Mouse (Mus musculus): Measurements from ENCODE around the gene Cyp1a1. TPM values are rescaled to one million over a fixed set of nuclear protein-coding genes. Genes with fewer than 3 reads are reported as not detected.
"Not testable (repeated sequence)": the region's sequence is repeated elsewhere in the genome, so short reads cannot be mapped to it uniquely, and the experiment has no call there.

Cyp1a1 gene
- polyA plus RNA-seq, 1 experiment from 2014 or later, result 0.19 TPM

DNA sequence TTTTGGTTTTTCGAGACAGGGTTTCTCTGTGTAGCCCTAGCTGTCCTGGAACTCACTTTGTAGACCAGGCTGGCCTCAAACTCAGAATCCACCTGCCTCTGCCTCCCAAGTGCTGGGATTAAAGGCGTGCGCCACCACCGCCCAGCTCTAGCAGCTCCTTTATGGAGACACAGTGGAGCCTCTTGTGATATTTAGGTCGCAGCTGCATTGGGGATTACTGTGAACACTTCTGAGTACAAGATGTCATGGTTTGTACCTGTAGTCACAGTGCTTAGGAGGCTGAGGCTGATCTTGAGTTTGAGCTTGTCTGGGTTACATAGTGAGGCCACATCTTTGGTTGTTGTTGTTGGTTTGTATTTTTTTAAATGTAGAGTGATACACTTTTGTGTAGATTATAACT is 22.5 kb downstream of the Cyp1a1 start:
- WGBS, result 93% methylated on average over 5 of the region's 5 CpGs
- H3K27ac ChIP-seq (replicated peaks), result not testable (repeated sequence)

DNA sequence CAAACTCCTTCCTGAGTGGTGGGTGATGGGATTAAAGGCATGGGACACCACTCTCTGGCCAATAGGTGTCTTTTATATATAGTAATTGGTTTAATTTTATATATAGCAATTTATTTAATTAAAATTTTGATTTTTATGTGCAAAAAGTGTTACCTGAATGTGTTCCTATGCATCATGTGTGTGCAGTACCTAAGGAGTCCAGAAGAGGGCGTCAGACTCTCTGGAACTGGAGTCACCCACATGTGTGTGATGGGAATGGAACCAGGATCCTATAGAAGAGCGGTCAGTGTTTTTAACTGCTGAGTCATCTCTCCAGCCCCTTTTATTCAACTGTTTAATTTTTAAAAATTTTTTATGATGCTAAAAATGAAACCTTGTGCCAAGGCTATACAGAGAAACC is 24.5 kb downstream of the Cyp1a1 start:
- H3K27me3 ChIP-seq, result no peaks in the 10 kb centered on the region
- H3K9ac ChIP-seq, result no peak overlapping the region
- H3K4me3 ChIP-seq, result no peak overlapping the region
- H3K4me2 ChIP-seq, result no peak overlapping the region
- H3K36me3 ChIP-seq, result peaks cover 41% of the 10 kb centered on the region
- H3K9me3 ChIP-seq, result no peaks in the 10 kb centered on the region
- H3K27ac ChIP-seq (replicated peaks), result no peak overlapping the region
- peaks cover 18% of the 10 kb centered on the region for H3K4me1 ChIP-seq (replicated peaks)
- ATAC-seq (ENCODE audit: low FRiP score, low read depth), result no peak
- WGBS, result 81% methylated on average over 2 of the region's 2 CpGs

More for the DNA sequence above, 22.5 kb downstream of the Cyp1a1 start:
- H3K4me3 ChIP-seq; H3K4me2 ChIP-seq; ATAC-seq (ENCODE audit: low FRiP score, low read depth); H3K9me3 ChIP-seq; H3K9ac ChIP-seq; H3K27me3 ChIP-seq: not testable (repeated sequence)
- peaks cover 23% of the 10 kb centered on the region; the same call in 1 of the 2 replicates for H3K36me3 ChIP-seq
- peaks cover 18% of the 10 kb centered on the region for H3K4me1 ChIP-seq (replicated peaks)

DNA sequence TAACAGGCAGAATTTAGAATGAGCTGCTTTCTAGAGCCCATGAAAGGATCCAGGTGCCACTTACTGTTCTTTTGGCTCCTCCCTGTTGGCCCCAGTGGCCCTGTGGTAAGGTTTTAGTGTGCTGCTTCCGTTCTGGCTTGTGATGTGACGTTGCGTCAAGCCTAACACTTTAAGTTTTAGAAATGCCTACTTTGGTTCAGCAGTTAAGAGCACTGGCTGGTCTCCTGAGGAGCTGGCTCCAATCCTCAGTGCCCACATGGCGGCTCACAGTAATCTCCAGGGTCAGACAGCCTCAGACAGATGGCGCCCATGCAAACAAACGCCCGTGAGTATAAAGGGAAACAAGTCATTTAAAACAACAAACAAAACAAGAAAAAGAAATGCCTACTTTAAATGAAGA is 30.7 kb downstream of the Cyp1a1 start:
- no peak overlapping the region for H3K4me2 ChIP-seq
- H3K4me1 ChIP-seq (replicated peaks), result peaks cover 5% of the 10 kb centered on the region; the same call in 1 of the 2 replicates
- 77% methylated on average over 7 of the region's 7 CpGs for WGBS
- no peak overlapping the region for H3K27ac ChIP-seq (replicated peaks)
- H3K9ac ChIP-seq, result no peak overlapping the region
- H3K27me3 ChIP-seq, result no peaks in the 10 kb centered on the region
- peaks cover 62% of the 10 kb centered on the region for H3K36me3 ChIP-seq
- no peaks in the 10 kb centered on the region for H3K9me3 ChIP-seq
- no peak overlapping the region for H3K4me3 ChIP-seq
- no peak for ATAC-seq (ENCODE audit: low FRiP score, low read depth)

DNA sequence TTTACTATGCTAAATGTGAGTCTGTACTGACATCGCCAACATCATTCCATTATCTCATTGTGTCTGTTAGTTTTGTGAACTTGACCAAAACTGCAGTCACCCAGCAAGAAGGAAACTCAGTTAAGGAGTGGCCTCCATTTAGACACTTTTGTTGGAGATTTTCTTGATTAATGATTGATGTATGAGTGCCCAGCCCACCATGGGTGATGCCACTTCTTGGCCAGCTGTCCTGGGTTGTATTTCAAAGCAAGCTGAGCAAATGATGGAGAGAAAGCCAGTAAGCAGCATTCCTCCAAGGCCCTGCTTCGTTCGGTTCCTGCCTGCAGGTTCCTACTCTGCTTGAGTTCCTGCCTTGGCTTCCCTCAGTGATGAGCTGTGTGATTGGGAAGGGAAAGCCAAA is 33.0 kb downstream of the Cyp1a1 start:
- no peak for ATAC-seq (ENCODE audit: low FRiP score, low read depth)
- H3K9me3 ChIP-seq, result no peaks in the 10 kb centered on the region
- H3K27ac ChIP-seq (replicated peaks), result no peak overlapping the region
- H3K4me3 ChIP-seq, result no peak overlapping the region
- H3K4me1 ChIP-seq (replicated peaks), result peaks cover 5% of the 10 kb centered on the region; the same call in 1 of the 2 replicates
- peaks cover 41% of the 10 kb centered on the region for H3K36me3 ChIP-seq
- H3K4me2 ChIP-seq, result no peak overlapping the region
- no peak overlapping the region for H3K9ac ChIP-seq
- no peaks in the 10 kb centered on the region for H3K27me3 ChIP-seq
- WGBS, result 87% methylated on average over 3 of the region's 3 CpGs

DNA sequence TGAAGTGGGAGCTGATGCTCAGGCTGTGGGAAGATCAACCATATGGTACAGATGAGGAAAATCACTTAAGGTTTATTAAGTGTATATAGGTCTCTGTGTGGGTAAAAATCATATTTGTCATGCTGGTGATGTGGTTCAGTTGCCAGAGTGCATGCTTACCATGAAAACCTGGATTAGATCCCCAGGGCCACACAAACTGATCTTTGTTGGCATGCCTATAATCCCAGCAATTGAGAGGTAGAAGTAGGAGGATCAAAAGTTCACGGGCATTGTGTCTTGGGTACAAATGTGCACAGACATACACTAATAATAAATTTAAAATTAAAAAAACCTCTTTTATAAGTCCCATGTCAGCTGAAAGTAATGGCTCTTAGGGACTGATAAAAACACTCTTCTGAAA is 34.6 kb downstream of the Cyp1a1 start:
- Histone ChIP-seq H3K9me3 (no peaks in the 10 kb centered on the region), H3K36me3 (peaks cover 36% of the 10 kb centered on the region), H3K4me1 (replicated peaks) (peaks cover 5% of the 10 kb centered on the region; the same call in 1 of the 2 replicates), H3K9ac (no peak overlapping the region), H3K27me3 (no peaks in the 10 kb centered on the region), H3K4me2 (no peak overlapping the region), H3K27ac (replicated peaks) (no peak overlapping the region), H3K4me3 (no peak overlapping the region)
- no peak for ATAC-seq (ENCODE audit: low FRiP score, low read depth)
- 74% methylated on average over 1 of the region's 1 CpGs for WGBS

DNA sequence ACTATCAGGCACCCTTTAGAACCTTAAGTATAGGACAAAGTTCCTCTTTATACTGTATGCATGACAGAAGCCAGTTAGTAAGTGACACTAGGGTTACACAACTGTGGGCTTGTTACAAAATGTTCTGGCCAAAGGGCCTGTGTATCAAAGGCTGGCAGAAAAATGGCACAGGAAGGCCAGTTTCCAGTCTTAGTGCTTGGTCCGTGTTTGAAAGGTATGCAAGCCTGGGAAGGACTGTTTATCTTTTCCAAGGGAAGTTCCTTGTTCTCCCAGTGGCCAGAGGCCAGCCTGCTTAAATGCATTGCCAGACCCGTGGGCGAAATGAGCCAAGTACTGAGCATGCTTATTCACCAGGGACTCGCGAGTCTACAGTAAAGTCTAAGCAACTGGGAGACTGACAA is 35.6 kb downstream of the Cyp1a1 start:
- ATAC-seq (ENCODE audit: low FRiP score, low read depth), result peak; percentile 56; the same call in 1 of the 2 replicates
- no peaks in the 10 kb centered on the region for H3K9me3 ChIP-seq

DNA sequence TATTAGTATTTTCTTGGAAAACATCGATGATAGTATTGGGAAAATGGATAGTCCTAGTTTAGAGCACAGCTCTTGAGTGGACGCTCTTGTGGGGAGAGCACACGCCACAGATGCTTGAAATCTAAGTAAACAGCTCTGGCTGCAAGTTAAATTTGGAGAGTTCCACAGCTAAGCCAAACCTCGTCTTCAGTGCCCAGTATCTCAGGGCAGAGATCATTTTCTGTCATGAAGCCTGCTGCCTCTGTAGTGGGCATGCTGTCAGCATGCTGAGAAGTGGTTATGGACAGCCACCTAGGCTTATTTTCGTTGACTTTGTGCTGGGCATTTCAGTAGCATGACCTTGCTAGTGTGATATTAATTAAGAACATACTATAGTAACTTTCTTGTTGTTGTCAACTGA is 36.1 kb downstream of the Cyp1a1 start:
- no peak overlapping the region for H3K9ac ChIP-seq
- no peaks in the 10 kb centered on the region for H3K27me3 ChIP-seq
- ATAC-seq (ENCODE audit: low FRiP score, low read depth), result no peak
- H3K4me3 ChIP-seq, result no peak overlapping the region
- no peak overlapping the region for H3K27ac ChIP-seq (replicated peaks)
- H3K4me2 ChIP-seq, result no peak overlapping the region
- no peaks in the 10 kb centered on the region for H3K9me3 ChIP-seq
- peaks cover 33% of the 10 kb centered on the region for H3K36me3 ChIP-seq
- 86% methylated on average over 5 of the region's 5 CpGs for WGBS
- H3K4me1 ChIP-seq (replicated peaks), result peaks cover 5% of the 10 kb centered on the region; the same call in 1 of the 2 replicates

More for the DNA sequence above, 35.6 kb downstream of the Cyp1a1 start:
- Histone ChIP-seq H3K4me1 (replicated peaks) (peaks cover 5% of the 10 kb centered on the region; the same call in 1 of the 2 replicates), H3K27me3 (no peaks in the 10 kb centered on the region), H3K4me3 (no peak overlapping the region), H3K27ac (replicated peaks) (no peak overlapping the region), H3K9ac (no peak overlapping the region), H3K4me2 (no peak overlapping the region), H3K36me3 (peaks cover 38% of the 10 kb centered on the region)
- 74% methylated on average over 5 of the region's 5 CpGs for WGBS

DNA sequence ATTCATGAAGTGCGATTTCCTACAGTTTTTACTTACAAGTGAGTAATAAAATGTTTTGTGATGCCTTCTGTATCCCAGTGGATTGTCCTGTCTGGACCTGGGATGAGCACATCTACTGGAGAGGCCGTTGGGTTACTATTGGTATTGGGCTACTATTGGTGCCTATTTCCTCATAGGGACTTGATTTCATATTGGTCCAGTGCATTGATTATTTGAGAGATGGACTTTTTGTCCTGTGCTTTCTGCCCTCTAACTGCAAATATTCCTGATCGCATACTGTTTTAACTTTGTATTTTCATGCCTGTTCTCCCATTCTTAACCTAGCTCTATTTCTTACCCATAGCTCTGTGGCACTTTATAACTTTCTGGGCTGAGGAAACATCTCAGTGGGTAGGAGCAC is 37.0 kb downstream of the Cyp1a1 start:
- H3K4me3 ChIP-seq, result no peak overlapping the region
- peaks cover 36% of the 10 kb centered on the region for H3K36me3 ChIP-seq

DNA sequence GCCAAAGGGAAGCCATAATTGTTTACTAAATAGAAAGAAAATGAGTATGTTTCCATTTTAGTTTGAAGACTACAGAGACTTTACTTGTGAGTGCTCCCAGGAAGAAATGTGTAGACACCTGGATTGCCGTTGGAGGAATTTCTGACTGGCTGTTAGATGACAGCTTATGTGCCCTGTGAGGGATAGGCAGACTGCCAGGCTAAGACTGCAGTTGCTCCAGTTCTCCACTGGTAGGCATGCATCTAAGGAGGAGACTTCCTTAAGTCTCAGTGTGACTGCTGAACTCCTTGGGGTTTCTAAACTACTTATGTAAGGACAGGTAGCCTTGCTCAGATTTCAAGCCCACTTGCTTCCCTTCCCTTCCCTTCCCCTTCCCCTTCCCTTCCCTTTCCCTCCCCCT is 40.6 kb downstream of the Cyp1a1 start:
- Histone ChIP-seq H3K9me3 (no peaks in the 10 kb centered on the region), H3K36me3 (peaks cover 35% of the 10 kb centered on the region), H3K4me1 (replicated peaks) (no peaks in the 10 kb centered on the region; the same call in 1 of the 2 replicates), H3K9ac (no peak overlapping the region), H3K4me2 (no peak overlapping the region), H3K27me3 (no peaks in the 10 kb centered on the region), H3K4me3 (no peak overlapping the region), H3K27ac (replicated peaks) (no peak overlapping the region)
- no peak for ATAC-seq (ENCODE audit: low FRiP score, low read depth)
- 94% methylated on average over 1 of the region's 1 CpGs for WGBS

More for the DNA sequence above, 37.0 kb downstream of the Cyp1a1 start:
- WGBS, result 97% methylated on average over 3 of the region's 3 CpGs
- ATAC-seq (ENCODE audit: low FRiP score, low read depth), result no peak
- Histone ChIP-seq H3K4me1 (replicated peaks) (peaks cover 5% of the 10 kb centered on the region; the same call in 1 of the 2 replicates), H3K27me3 (no peaks in the 10 kb centered on the region), H3K9me3 (no peaks in the 10 kb centered on the region), H3K27ac (replicated peaks) (no peak overlapping the region), H3K9ac (no peak overlapping the region), H3K4me2 (no peak overlapping the region)

DNA sequence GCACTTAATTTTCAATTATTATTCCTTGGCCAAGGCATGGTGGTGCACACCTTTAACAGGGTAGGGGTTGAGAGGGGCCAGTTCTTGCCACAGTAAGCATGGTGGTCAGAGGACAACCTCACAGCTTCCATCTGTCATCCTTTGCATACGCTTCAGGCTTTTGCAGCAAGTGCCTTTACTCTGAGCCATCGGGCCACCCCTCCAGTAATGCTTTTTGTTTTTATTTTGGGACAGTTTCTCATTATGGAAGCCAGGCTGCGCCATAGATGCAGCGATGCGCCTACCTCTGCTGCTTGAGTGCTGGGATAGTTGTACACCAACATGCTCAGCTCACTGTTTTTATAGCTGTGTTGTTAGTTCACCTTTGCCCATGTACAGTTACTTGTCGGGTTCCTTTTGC is 45.9 kb downstream of the Cyp1a1 start:
- Histone ChIP-seq H3K27me3 (no peaks in the 10 kb centered on the region), H3K9ac (no peak overlapping the region), H3K9me3 (no peaks in the 10 kb centered on the region), H3K4me3 (no peak overlapping the region), H3K4me2 (no peak overlapping the region), H3K36me3 (peaks cover 16% of the 10 kb centered on the region), H3K4me1 (replicated peaks) (0 out of 2 replicates have a peak, but pooled peaks cover 5% of the 10 kb centered on the region), H3K27ac (replicated peaks) (no peak overlapping the region)
- 97% methylated on average over 6 of the region's 6 CpGs for WGBS
- ATAC-seq (ENCODE audit: low FRiP score, low read depth), result no peak

DNA sequence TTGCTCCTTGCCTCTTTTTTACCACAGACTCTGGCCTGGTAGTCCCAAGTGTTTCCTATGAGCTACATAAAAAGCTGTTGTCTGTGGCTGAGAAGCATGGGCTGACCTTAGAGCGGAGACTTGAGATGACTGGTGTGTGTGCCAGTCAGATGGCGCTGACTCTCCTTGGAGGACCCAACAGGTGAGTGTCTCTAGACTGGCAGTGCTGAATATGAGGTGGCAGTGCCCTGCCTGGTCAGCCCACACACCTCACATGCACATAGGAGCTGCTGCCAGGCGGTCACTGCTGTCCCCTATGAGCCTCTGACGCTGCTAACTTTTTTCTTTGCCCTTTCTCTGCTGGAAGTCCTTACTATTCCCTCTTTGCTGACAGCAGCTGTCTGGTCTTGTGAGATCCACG is 52.1 kb downstream of the Cyp1a1 start:
- peaks cover 10% of the 10 kb centered on the region for H3K36me3 ChIP-seq
- no peak for ATAC-seq (ENCODE audit: low FRiP score, low read depth)
- H3K27ac ChIP-seq (replicated peaks), result no peak overlapping the region
- H3K4me1 ChIP-seq (replicated peaks), result 0 out of 2 replicates have a peak, but pooled peaks cover 5% of the 10 kb centered on the region
- no peaks in the 10 kb centered on the region for H3K9me3 ChIP-seq
- WGBS, result 89% methylated on average over 5 of the region's 5 CpGs
- H3K27me3 ChIP-seq, result no peaks in the 10 kb centered on the region
- H3K4me3 ChIP-seq, result no peak overlapping the region
- H3K4me2 ChIP-seq, result no peak overlapping the region
- no peak overlapping the region for H3K9ac ChIP-seq

DNA sequence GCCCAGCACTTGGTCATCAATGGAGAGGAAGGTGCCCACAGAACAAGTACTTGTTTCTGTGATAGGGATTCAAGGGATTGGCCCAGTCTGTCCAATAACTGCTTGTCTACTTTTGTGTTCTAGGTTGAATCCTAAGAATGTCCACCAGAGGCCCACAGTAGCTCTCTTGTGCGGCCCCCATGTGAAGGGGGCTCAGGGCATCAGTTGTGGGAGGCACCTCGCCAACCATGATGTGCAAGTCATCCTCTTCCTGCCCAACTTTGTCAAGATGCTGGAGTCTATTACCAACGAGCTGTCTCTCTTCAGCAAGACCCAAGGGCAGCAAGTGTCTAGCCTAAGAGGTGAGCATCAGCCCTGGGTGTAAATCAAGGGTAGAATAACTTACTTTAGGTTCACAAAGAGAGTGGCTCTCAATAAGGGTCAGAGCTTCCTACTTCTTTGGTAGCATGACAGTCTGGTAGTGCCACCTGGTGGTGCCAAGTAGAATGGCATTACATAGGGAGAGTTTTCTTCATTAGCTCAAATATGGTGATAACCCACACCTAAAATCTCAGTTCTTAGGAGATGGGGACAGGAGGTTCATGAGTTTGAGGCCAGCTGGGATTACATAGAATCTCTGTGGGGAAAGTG is 56.8 kb downstream of the Cyp1a1 start:
- H3K9me3 ChIP-seq, result no peaks in the 10 kb centered on the region
- 79% methylated on average over 3 of the region's 3 CpGs for WGBS
- H3K27me3 ChIP-seq, result no peaks in the 10 kb centered on the region
- H3K9ac ChIP-seq, result no peak overlapping the region
- no peaks in the 10 kb centered on the region for H3K4me1 ChIP-seq (replicated peaks)
- H3K36me3 ChIP-seq, result peaks cover 42% of the 10 kb centered on the region
- H3K27ac ChIP-seq (replicated peaks), result no peak overlapping the region
- no peak overlapping the region for H3K4me2 ChIP-seq
- ATAC-seq (ENCODE audit: low FRiP score, low read depth), result peak; percentile 16; the same call in 1 of the 2 replicates
- H3K4me3 ChIP-seq, result no peak overlapping the region

DNA sequence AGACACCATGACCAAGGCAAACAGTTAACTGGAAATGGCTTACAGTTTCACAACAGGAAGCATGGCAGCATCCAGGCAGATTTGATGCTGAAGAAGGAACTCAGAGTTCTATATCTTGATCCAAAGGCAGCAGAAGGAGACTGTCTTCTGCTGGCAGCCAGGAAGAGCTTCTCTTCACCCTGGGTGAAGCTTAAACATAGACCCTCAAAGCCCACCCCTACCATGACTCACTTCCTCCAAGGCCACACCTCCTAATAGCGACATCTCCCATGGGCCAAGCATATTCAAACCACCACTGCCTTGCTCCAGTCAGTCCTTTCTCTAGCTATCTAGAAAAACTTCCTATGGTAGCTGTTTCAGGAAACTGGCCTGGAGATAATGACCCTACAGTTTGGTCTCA is 59.3 kb downstream of the Cyp1a1 start:
- Histone ChIP-seq H3K27me3 (no peaks in the 10 kb centered on the region), H3K4me3 (no peak overlapping the region), H3K9ac (no peak overlapping the region), H3K36me3 (peaks cover 60% of the 10 kb centered on the region), H3K27ac (replicated peaks) (no peak overlapping the region), H3K4me1 (replicated peaks) (no peaks in the 10 kb centered on the region), H3K4me2 (no peak overlapping the region), H3K9me3 (no peaks in the 10 kb centered on the region)
- no peak for ATAC-seq (ENCODE audit: low FRiP score, low read depth)
- WGBS, result 91% methylated on average over 1 of the region's 1 CpGs

All from hindbrain, embryonic 15.5 days (tissue).